Mouse (Mus musculus) liver, adult 2 months (tissue): Measurements from ENCODE around the gene Gaa.

Source experiments
- CTCF ChIP-seq: fragments of 200-500 bp; IDR thresholded peaks from 2 replicates; pipeline ENCODE4 v1.5.1; 2011; ENCODE audit warnings: low read depth, low read length, control low read depth
- POLR2A ChIP-seq: fragments of 200-500 bp; IDR thresholded peaks from 2 replicates; pipeline ENCODE4 v1.6.1; 2011; ENCODE audit warnings: low read length, control low read depth; ENCODE audit not compliant: insufficient read depth; ENCODE audit errors: extremely low read depth

- TF ChIP-seq POLR2A, result no peak
- no peak for TF ChIP-seq CTCF
Observed at GRCm38 (mm10) chr11:119268557-119269195, 989 bp downstream of the Gaa start.
